ENCODE assay signal across 11 mouse cellular contexts in the genomic region with DNA sequence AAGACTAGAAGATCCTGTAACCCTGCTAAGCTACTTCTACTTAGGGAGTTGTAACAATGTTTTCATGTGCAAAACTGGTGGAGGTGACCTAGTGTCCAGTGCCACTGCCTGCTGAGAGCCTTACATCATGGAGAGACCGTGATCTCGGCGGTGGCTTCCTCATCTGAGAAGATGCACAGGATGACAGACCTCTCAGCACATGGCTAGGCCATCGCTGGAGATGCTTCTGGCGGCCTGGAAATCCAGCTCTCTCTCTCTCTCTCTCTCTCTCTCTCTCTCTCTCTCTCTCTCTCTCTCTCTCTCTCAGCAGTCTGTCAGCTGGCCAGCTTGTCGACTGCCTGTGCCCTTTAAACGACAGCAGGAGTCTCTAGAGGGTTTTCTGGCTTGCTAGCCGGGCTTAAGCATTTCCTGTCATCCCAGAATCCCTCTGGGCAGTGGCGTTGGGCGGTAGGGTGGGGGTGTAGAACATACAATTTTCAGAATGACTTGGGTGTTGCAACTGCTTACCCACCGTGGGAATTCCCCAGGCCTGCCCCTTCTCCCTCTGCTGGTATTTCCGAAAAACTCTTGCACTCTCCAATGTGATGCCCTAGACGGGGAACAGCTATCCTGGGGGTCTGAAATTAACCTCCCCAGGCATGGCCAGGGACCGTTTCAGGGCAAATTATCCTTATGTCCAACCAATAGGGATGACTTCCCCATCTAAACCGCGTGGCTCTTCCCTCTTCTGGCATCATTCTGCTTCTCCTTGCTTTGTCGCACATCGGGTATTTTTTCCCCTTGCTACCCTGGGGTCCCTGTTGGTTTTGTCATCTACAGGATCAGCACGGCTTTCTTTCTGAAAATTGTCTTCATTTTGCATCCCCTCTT. TPM values are rescaled to one million over a fixed set of nuclear protein-coding genes. Genes with fewer than 3 reads are reported as not detected.
DNase-seq lines count a peak whose midpoint lies in the region; ATAC-seq and TF ChIP-seq lines count a peak whose summit lies in the region.
"Had no signal": no experiment of that assay in that cellular context is flagged by ENCODE, and none has a peak within 500 bp of the region (broad histone marks: within the 10 kb centered on the region; RNA-seq: fewer than 3 reads in every experiment).

No protein-coding gene starts in this region.

- H3K9me3 ChIP-seq in intestine, embryonic 15.5 days, result no peaks in the 10 kb centered on the region
- no peaks in the 10 kb centered on the region for H3K9me3 ChIP-seq in intestine, postnatal 0 days (ENCODE audit: control insufficient read depth)
- no peaks in the 10 kb centered on the region for H3K9me3 ChIP-seq in lung, postnatal 0 days (ENCODE audit: low read length)
- H3K9me3 ChIP-seq in liver, embryonic 12.5 days (replicated peaks), result no peaks in the 10 kb centered on the region

- H3K4me1 ChIP-seq in intestine, embryonic 15.5 days (replicated peaks), result 0 out of 2 replicates have a peak, but pooled peaks cover 2% of the 10 kb centered on the region
- no peaks in the 10 kb centered on the region for H3K4me1 ChIP-seq in intestine, postnatal 0 days (replicated peaks; ENCODE audit: control insufficient read depth, insufficient read depth, low read length)
- peaks cover 26% of the 10 kb centered on the region for H3K4me1 ChIP-seq in brown adipose tissue, adult 24 weeks (ENCODE audit: control insufficient read depth, insufficient read depth, insufficient read length, low read length)
- no peaks in the 10 kb centered on the region for H3K4me1 ChIP-seq in lung, postnatal 0 days (ENCODE audit: insufficient read depth, low read depth, low read length)
- H3K4me1 ChIP-seq in liver, embryonic 12.5 days, result no peaks in the 10 kb centered on the region

- no peak overlapping the region for H3K9ac ChIP-seq in intestine, embryonic 15.5 days
- no peak overlapping the region for H3K9ac ChIP-seq in intestine, postnatal 0 days (ENCODE audit: low read depth, low read length)
- no peak overlapping the region for H3K9ac ChIP-seq in lung, postnatal 0 days (replicated peaks; ENCODE audit: low read depth)
- no peak overlapping the region for H3K9ac ChIP-seq in liver, embryonic 12.5 days

- no peaks in the 10 kb centered on the region for H3K27me3 ChIP-seq in intestine, embryonic 15.5 days (replicated peaks)
- no peaks in the 10 kb centered on the region for H3K27me3 ChIP-seq in intestine, postnatal 0 days (replicated peaks; ENCODE audit: control insufficient read depth, insufficient read depth, low read length)
- H3K27me3 ChIP-seq in lung, postnatal 0 days (replicated peaks; ENCODE audit: insufficient read depth, low read length), result no peaks in the 10 kb centered on the region
- H3K27me3 ChIP-seq in liver, embryonic 12.5 days (replicated peaks), result no peaks in the 10 kb centered on the region

- H3K4me3 ChIP-seq in intestine, embryonic 15.5 days (replicated peaks), result no peak overlapping the region
- H3K4me3 ChIP-seq in intestine, postnatal 0 days (ENCODE audit: low read depth, low read length), result no peak overlapping the region
- H3K4me3 ChIP-seq in brown adipose tissue, adult 24 weeks (ENCODE audit: insufficient read depth, low read depth, low read length), result no peak overlapping the region
- H3K4me3 ChIP-seq in lung, postnatal 0 days (ENCODE audit: low read depth, low read length), result no peak overlapping the region
- H3K4me3 ChIP-seq in liver, embryonic 12.5 days, result no peak overlapping the region
- H3K4me3 ChIP-seq: erythroblast, embryonic 14.5 days had no signal

- H3K27ac ChIP-seq in intestine, embryonic 15.5 days, result 0 out of 2 replicates have a peak overlapping the region, but pooled peaks have one; percentile 36
- H3K27ac ChIP-seq in intestine, postnatal 0 days (ENCODE audit: low read depth, low read length), result no peak overlapping the region; the same call in 1 of the 2 replicates
- H3K27ac ChIP-seq in brown adipose tissue, adult 24 weeks (replicated peaks; ENCODE audit: low read depth, low read length), result peak overlapping the region; percentile 99
- peak overlapping the region; percentile 83 for H3K27ac ChIP-seq in lung, postnatal 0 days (ENCODE audit: low read length)
- H3K27ac ChIP-seq in liver, embryonic 12.5 days, result no peak overlapping the region

- TF ChIP-seq EP300 in lung, postnatal 0 days (IDR thresholded peaks at IDR 0.05), result peak; percentile 30; the same call in 1 of the 2 replicates

- H3K4me2 ChIP-seq in intestine, embryonic 15.5 days (replicated peaks), result no peak overlapping the region
- H3K4me2 ChIP-seq in intestine, postnatal 0 days (replicated peaks; ENCODE audit: low read depth), result no peak overlapping the region
- H3K4me2 ChIP-seq in lung, postnatal 0 days (replicated peaks; ENCODE audit: low read depth, low read length), result no peak overlapping the region
- no peak overlapping the region for H3K4me2 ChIP-seq in liver, embryonic 12.5 days

- no peak for TF ChIP-seq CTCF in intestine, postnatal 0 days (IDR thresholded peaks at IDR 0.05; ENCODE audit: low read depth)
- TF ChIP-seq CTCF in lung, postnatal 0 days (IDR thresholded peaks at IDR 0.05), result peak; percentile 24; the same call in 1 of the 2 replicates

- intact Hi-C loops in heart, postnatal 14 days (cut with DNase I), result no loop called here

- no peak for ATAC-seq in intestine, embryonic 15.5 days
- ATAC-seq in intestine, postnatal 0 days, result no peak
- peak; percentile 74 for ATAC-seq in lung, postnatal 0 days
- no peak for ATAC-seq in liver, embryonic 12.5 days

- peak; percentile 38 to 60 for DNase-seq in heart, postnatal 14 days
- DNase-seq in lung, postnatal 0 days (ENCODE audit: low spot score), result peak; percentile 73
- no peak for DNase-seq in urinary bladder, postnatal 36 days (ENCODE audit: low spot score in 2 of 2)
- no peak for DNase-seq in right cerebral cortex, postnatal 25 days

- H3K36me3 ChIP-seq in intestine, embryonic 15.5 days, result no peaks in the 10 kb centered on the region
- no peaks in the 10 kb centered on the region for H3K36me3 ChIP-seq in intestine, postnatal 0 days (ENCODE audit: control insufficient read depth, insufficient read depth)
- H3K36me3 ChIP-seq in lung, postnatal 0 days (ENCODE audit: insufficient read depth, low read length), result no peaks in the 10 kb centered on the region
- H3K36me3 ChIP-seq in liver, embryonic 12.5 days, result no peaks in the 10 kb centered on the region
- H3K36me3 ChIP-seq: G1E had no signal

- 66% methylated on average over 19 of the region's 19 CpGs for WGBS in intestine, embryonic 15.5 days
- WGBS in intestine, postnatal 0 days, result 73% methylated on average over 19 of the region's 19 CpGs
- 53% methylated on average over 19 of the region's 19 CpGs for WGBS in lung, postnatal 0 days
- WGBS in liver, embryonic 12.5 days (ENCODE audit: insufficient replicate concordance), result 48% methylated on average over 19 of the region's 19 CpGs

RNA-seq across cellular contexts. Expression of gene Gm10309, which starts 2.5 kb away (rescaled TPM):
- polyA plus RNA-seq in intestine, embryonic 15.5 days (2015; fragmentation: Nextera tagmentation; extraction: Ambion mirVana), result 0.16 and 0.21 TPM in 2 replicates
- polyA plus RNA-seq in intestine, postnatal 0 days (2015; fragmentation: Nextera tagmentation; extraction: Ambion mirVana), result 0.12 TPM in 1 of 2 replicates, not detected in the other
- not detected in 2 replicates for polyA plus RNA-seq in brown adipose tissue, adult 24 weeks (2012; ENCODE audit: insufficient read depth, insufficient read length, missing spikeins)
- not detected for total RNA-seq in heart, postnatal 14 days (2021)
- polyA plus RNA-seq in lung, postnatal 0 days (2015; fragmentation: Nextera tagmentation; extraction: Ambion mirVana), result 0.30 and 0.54 TPM in 2 replicates
- polyA plus RNA-seq in liver, embryonic 12.5 days (2016; fragmentation: Nextera tagmentation; extraction: Ambion mirVana), result 0.07 and 0.11 TPM in 2 replicates
- total RNA-seq: monocyte, adult 5-6 weeks had no signal
- polyA plus RNA-seq: G1E had no signal

Comparison
In these comparisons a context has a peak if more than half of its experiments do, and no peak if none do; other contexts are left out.
1. H3K27ac ChIP-seq: peak in intestine, embryonic 15.5 days (single experiment), brown adipose tissue, adult 24 weeks (single experiment) and lung, postnatal 0 days (single experiment); none in intestine, postnatal 0 days (single experiment) and liver, embryonic 12.5 days (single experiment).
2. DNase-seq: peak in heart, postnatal 14 days (2 of 2) and lung, postnatal 0 days (single experiment); none in urinary bladder, postnatal 36 days (0 of 2) and right cerebral cortex, postnatal 25 days (single experiment).